Mouse (Mus musculus): Measurements from ENCODE around the gene Dnajc1.

The Dnajc1 gene

DNA sequence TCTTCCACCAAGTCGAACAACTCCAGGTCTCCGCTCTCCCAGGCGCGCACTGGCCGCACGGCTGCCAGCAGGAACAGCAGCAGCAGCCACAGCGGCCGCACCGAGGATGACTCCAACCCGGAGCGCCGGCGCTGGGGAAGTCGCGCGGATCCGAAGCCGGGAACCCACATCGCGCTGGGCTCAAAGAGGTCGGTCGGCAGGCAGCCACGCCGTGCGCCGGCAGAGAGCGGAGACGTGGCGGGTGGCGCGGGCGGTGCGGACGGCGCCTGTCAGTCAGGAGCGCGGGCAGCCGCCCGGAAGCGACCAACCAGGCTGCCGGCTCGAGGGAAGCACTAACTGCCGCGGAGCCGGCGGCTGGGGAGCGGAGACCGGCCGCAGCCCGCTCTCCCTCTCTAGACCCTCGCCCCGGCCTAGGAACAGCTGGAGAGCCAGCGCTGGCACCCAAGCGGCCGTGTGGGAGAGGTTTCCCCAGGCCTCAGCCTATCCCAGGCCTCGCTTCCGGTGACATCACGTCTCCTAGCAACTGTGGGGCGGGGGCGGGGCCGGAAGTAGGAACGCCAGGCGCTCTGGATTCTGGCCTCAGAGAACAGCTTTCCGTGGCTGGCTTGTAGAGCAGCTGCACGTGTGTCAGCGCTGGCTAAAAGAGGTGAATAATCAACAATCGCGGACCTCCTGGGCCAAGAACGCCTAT is at the start of gene Dnajc1:
Dnajc1 (minus strand) TSS at position 500 of the 691 bp plus-strand sequence.
- in situ Hi-C loops (cut with MseI, MboI), result no loop called here

DNA sequence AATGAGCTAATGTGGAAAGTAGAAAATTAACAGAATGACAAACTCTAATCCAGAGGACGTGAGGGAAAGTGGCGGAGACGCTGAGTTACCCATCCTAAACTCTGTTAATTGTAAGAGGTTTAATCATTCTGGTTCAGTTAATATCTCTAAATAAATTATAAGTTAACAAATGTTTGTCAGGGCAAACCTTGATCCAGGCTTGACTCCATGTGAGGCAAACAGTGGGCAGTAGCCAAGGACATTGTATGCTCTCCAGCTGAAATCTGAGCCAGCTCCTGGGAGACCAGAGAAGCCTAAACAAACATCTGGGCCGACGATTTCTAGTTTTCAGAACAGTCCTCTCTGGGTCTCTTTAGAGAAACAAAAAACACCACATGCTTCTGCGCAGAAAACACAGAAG is 49.2 kb upstream of the Dnajc1 start:
- in situ Hi-C loops (cut with MseI, MboI), result no loop called here

DNA sequence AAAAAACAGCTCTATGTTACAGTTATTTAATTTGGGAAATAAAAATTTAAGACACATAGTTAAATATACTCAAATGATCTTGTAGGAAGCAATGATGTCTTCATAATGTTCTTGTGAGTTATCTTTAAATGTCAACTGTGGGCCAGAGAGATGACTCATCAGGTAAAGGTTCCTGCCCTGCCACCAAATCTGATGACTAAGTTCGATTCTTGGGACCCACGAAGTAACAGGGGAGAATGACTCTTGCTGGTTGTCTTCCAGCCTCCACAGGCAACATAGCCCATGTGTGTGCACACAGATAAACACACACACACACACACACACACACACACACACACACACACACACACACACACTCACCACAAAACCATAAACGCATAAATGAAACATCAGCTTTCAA is 22.6 kb upstream of the Dnajc1 start:
- in situ Hi-C loops (cut with MseI, MboI), result no loop called here

DNA sequence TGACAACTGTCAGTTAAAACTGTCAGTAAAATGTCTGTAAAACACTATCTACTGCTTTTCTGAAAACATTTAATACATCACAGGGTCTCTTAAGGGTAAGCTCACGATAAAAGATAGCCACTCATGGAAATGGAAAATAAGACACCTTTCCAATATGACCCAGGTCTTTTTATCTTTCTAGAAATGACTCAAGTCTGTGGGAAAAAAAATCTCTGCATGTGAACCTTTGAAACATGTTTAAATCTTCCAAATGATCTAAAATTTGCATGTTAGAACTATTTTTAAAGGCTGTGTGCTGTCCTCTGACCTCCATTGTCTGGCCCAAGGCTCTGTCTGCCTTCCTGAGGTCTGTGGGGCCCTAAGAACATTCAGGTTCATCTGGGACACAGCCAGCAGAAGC is 11.0 kb upstream of the Dnajc1 start:
- in situ Hi-C loops (cut with MseI, MboI), result no loop called here

DNA sequence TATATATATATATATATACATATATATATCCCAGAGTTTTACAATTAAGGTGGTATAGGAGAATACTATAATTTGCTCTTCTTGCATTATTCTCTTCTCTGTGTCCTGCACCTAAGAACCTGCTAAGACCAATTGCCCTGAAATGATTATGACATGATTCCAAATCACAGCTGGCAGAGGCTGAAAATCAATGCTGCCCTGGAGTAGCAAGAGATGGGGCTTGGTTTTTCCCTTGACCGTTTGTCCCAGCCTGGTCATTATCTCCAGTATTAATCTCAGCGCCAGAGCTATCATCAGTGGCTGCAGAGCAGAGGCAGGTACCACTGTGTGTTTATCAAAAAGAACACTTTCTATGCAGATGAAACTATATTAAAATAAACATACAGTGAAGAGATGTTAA is 9.1 kb upstream of the Dnajc1 start:
- in situ Hi-C loops (cut with MseI, MboI), result no loop called here

DNA sequence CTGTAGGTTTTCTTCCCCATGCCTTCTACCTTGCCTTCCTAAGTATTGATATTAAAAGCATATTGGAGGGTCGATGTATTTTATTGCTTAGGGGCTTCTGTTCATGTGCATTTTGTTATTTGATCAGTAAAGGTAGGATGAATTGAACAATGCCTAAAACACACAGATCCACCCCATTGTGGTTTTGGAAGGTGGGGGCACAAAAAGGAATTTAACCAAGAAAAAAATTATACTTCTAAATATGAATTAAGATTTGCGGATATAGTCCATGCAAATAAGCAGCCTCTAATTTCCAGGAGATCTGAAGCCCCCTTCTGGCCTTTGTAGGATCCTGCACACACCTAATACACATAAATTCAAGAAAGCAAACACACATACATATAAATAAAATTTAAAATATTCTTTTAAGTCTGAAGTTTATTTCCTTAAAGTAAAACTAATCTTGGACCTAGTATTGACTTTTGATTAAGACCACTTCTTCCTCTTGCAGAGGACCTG is 441 bp upstream of the Dnajc1 start:
- in situ Hi-C loops (cut with MseI, MboI), result no loop called here

DNA sequence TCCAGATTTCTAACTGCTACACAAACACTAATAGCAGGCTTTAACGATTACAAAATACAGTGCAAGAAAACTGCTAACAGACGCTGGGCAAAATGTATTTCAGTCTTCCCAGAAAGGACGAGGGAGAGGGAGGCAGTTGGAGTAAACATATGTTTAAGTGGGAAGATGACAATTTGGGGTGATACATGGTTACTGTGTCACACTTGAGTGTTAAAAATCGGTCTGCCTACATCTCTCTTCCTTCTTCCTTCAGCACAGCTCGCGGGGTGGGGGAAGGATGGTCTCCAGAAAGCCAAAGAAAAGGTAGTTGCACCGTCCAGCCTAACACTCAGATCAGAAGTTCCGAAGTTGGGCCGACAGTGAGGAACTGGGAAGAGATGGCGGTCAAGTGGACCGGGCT is 769 bp downstream of the Dnajc1 start:
- in situ Hi-C loops (cut with MseI, MboI), result no loop called here

DNA sequence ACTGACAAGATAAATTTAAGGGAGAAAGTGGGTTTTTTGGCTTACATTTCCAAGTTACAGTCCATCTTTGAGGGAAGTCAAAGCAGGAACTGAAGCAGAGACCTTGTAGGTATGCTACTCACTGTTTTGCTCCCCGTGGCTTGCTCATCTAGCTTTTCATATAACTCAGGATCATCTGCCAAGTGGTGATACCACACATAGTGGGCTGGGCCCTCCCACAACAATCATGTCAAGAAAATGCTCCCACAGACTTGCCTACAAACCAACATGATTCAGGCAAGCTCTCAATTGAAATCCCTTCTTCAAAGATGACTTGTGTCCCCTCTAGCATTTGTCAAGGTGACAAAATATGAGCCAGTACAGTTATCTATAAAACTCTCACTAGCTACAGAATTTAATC is 3.0 kb downstream of the Dnajc1 start:
- in situ Hi-C loops (cut with MseI, MboI), result no loop called here

DNA sequence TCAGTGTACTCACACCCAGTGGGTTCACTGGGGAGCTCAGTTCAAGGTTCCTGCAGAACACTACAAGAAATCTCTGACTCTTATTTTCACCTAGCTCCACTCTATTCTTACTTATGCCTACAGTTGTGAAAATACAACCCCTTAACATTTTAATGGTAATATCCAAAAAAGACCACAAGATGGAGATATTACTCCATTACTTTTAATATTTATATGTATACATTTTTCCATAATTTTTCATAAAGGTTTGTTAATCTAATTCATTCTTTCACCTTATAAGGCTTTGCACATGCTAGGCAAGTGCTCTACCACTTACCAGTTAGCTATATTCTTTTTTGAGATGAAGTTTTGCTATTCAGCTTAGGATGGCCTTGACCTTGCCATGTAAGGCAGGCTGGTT is 11.0 kb downstream of the Dnajc1 start:
- in situ Hi-C loops (cut with MseI, MboI), result no loop called here

DNA sequence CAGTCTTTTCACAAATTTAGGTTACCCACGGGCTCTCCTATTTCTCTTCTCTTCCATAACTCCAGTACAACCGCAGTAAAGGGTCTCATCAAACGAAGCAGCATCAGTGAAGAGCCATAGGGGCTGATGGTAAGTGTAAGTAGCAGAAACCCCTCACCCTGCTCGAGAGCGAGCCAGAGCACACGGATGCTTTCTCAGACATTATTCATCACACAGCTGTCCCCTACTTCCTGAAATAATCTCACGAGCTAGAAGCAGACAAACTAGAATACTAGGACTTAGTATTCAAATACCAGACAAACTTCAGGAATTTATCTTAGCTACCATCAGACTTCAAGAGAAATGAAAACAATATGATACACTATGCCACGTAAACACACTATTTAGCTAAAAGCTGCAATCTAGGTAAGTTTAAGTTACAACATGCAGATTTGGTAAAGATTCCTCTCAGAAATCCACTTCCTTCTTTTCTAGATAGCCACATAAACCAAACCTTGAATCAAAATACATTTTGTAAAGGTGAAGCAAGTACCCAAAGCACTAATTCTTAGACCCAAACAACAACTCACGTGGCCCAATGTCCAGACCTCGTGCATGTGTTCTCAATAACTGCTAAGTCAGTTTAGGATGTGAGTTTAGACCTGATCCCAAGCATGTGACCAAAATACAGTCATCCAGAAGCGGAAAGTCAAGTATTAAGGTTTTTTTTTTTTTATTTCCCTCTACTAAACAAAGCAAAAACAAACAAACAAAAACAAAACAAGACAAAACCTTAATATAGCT is 20.0 kb downstream of the Dnajc1 start:
- in situ Hi-C loops (cut with MseI, MboI), result no loop called here

DNA sequence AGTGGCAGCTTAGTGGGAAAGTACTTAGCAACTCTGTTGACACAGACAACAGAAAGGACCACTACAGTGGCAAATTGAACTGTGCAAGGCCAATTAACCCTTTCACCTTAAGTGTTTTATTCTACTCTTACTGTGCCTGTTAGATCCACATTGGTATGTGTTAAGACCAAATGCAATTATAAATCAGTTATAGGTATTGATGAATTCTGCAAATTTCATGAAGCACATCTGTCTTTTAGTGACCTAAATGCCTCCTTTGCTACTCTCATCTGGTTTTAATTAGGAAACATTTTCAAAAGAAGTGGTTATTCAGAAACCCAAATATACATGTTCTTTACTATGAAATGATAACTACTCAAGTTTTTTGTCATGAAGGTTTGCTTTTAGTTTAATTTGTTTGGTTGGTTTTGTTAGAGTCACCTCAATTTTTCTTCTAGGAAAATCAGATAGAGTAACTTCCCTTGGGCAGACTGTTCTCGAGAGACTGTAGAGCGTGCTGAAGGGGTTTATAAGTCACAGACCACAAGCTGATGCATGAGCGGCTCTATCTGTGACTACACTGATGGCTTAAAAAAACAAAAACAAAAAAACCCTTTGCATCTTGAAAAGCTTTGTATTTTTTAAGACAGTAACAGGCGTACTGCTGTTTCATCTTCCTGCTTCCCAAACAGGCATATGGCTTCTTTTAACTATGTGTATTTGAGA is 21.7 kb downstream of the Dnajc1 start:
- in situ Hi-C loops (cut with MseI, MboI), result no loop called here

DNA sequence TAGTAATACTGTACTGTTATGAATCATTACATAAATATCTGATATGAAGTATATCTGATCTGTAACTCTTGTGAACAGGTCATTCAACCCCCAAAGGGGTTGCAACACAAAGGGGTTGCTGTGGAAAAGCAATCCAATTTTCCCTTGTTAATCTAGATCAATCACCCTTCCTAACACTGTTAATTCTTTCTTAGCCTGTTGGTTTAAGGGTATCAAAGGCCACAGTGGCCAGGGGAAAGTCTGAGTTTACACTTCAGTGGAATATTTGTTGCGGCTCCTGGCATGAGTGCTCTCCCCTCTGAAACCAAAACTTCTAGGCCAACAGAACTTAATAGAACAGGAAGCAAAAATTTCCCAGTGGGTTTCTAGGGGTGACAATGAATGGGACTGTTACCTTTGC is 28.2 kb downstream of the Dnajc1 start:
- in situ Hi-C loops (cut with MseI, MboI), result no loop called here

DNA sequence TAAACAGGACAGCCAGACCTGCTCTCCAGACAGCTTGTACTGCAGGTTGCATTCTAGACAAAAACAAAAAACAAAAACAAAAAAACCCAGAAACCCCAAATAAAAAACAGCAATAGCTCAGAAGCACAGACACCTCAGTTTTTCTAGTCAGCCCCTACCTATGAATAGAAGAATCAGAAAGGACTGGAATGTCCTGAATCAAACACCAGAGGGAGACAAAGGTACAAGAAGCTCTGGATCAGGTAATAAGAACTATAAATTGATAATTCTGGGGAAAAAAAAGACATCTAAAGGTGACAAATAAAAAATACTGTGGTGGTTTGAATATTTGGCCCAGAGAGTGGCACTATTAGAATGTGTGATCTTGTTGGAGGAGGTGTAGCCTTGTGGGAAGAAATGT is 37.3 kb downstream of the Dnajc1 start:
- in situ Hi-C loops (cut with MseI, MboI), result no loop called here

DNA sequence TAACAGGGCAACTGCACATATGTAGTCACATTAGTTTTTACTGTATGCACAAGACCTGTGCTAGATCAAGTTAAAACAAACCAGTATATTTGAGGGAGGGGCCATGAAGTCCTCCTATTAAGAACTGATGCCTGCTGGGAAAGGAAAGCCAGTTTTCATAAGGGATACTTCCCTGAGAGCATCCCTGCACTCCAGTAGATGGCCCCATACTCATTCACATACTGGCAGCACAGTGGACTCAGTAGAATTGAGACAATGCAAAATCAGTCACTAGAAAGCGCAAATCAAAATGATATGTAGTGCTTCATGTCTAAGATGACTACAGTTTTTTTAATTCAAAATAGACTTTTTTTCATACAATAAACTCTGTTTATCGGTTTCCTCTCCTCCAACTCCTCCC is 40.0 kb downstream of the Dnajc1 start:
- in situ Hi-C loops (cut with MseI, MboI), result no loop called here

DNA sequence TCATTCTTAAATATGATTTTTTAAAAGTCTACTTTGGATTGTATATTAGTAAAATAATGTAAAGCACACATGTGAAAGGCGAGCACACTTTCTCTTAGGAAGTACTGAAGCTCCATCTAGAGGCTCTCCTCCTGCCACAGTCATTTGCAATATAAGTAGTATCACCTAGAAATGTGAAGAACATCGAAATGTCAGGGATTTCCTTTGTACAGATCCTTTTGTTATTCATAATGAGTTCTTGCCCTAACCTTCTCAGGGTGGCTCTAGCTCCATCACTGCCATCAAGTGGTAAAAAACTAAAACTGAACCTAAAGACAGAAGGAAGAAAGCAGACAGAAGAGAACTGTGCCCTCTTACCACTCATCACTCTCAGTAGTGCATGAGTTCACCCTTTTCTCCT is 49.2 kb downstream of the Dnajc1 start:
- in situ Hi-C loops (cut with MseI, MboI), result no loop called here

DNA sequence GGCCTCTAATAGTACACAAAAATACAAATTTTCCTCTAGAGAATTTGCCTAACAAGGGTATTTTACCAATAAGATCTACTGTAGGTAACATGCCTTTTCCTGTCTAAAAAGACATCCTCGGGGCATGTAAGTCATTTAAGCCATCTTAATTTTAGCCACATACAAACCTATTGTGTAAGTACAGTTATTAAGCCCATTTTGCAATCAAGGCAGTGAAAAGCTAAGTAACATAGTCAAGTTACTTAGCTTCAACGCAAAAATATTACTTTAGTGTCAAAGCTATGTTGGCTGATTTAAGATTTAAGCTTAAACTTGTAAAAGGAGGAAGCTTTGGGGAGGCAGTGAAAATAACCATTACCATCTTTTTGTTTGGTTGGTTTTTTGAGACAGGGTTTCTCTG is 74.0 kb downstream of the Dnajc1 start:
- in situ Hi-C loops (cut with MseI, MboI), result no loop called here

DNA sequence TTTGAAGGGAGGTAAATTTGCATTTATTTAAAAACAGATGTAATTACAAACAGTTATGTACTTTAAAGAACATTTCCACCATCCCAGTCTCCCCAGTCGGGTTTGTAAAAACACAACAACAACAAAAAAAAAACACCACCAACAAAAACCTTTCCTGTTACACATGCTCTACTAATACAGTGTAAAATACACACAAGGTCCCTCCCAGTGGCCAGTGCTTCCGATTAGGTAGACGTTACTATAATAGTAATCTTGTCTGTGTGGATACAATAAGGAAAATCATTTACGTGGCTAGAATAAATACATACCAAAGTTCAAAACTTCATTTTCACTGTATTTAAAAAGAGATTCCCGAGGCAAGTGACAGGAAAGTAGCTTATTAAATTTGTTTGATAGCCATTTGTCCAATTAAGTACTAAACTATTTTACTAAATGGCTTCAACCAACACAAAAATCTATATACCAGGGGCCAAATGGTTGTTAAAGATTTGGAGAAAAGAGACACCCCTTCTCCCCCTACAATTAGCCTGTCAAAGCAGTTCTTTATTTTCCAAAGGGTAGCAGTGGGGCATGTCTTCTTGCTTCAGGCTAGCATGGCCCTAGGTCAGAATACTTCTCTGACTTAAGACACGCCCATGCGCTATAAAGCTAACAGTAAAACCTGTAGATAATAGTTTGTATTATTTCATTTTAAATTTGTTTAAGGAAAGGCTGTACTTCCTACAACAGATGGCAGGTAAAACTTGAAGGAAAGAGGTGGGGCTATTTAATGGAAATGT is 74.9 kb downstream of the Dnajc1 start:
- in situ Hi-C loops (cut with MseI, MboI), result no loop called here

DNA sequence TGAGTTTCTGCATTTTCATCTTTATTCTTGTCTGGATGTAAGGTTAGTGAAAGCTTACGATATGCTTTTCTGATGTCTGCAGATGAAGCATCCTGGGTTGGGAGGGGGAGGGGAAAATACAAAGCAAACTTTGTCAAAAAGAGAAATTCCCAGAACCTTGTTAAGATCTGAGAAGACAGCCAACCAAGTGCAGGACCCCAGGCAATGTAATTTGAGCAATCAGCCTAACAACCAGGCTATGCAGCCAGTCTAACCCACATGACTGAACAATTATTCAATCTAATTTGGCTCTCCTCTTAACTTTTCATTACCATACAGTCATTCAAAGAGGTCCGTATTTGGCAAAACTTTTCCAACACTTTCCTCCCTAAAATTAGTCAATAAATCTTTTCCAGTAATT is 75.7 kb downstream of the Dnajc1 start:
- in situ Hi-C loops (cut with MseI, MboI), result no loop called here

DNA sequence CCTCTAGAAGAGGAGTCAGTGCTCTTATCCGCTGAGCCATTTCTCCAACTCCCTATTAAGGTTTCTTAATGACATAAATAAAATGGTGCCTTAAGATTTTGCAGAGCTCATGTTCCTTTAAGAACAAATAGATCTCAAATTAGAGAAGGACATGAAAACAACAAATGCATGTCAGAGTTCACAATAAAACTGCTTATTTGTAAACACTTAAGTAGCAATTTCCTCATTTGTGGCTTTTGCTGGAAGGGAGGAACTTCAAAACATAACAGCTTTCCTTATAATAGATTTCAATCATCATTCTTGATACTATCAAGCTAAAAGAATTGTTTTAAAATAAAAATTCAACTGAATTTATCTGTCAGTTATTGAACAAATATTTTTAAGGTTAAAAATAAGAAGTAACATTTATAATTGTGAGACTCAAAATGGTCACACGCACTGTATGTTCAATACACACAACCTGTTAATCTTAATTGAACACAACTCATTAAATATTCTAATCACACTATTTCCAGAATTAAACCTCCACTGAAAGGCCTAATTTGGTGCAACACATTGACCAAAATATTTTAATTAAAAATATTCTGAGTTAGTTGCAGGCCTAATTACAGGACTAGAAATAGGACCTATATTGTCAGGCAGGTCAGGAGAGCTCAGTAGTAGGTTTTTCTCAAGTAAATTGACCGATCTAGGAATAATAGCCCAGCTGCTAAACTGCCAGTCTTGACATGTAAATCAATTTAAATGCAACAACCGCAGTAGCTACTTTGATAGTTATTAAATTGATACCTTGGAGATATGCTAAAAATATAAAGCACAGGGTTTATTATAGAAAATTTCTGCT is 82.1 kb downstream of the Dnajc1 start:
- in situ Hi-C loops (cut with MseI, MboI), result no loop called here

DNA sequence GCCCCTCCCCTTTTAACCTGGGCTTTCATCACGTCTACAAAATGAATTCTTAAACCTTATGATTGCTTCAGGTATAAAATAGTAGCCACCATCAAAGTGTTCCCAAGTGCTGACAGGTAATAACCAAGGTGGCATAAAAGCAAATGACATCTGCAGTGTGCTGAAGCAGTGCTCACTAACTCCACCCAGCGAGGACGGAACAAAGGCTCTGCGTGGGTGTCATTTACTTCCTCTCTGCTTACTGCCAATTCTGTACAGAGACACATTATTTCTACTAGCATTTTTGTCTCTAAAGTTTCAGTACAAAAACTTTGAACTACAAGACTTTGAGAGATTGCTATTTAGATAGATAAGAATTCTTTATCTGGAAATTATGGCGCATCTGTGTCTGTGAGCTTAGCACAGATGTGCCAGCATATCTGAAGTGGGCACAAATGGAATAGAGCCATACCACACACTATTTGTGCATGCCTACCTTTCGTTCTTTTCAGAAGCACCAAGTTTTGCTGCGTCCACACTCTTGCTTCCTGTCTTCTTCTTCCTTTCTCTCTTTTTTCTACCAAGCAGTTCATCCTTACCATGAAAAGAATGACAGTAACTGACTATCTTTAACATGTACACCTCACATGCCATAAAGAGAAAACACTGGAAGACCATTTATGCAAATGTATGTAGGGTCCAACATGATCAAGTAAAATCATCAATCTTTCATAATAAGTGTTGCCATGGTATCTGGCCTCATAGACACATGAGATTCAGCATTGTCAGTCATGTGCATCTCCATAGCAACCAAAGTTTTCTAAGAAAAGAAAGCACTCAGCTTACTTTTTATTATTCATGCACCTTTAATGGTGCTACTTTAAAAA is 85.0 kb downstream of the Dnajc1 start:
- in situ Hi-C loops (cut with MseI, MboI), result no loop called here
